Mouse (Mus musculus): ENCODE data around the gene Nup54. TPM values are rescaled to one million over a fixed set of nuclear protein-coding genes. Genes with fewer than 3 reads are reported as not detected.

Gene Nup54
- polyA plus RNA-seq, 1 experiment from 2014 or later, result 54.1 TPM

DNA sequence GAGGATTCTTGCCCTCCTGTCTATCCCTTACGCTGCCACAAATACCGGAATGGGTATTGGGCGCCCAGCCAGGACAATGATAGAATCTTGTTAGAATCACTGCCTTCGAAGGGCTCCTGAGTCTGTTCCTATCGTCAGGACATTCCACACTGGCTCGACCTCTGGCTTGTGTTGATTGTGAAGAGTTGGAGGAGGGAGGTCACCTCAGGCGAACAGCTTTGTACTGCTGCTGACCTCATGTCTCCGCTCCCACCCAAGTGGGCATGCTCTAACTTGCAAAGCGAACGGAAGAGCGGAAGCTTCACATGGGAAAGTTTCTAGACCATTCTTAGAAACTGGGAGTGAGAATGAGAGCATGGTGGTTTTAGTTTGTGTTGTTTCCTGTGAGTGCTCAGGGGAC lies 47.6 kb downstream of the Nup54 start:
- Histone ChIP-seq H3K27ac (peak overlapping the region; percentile 45; the same call in 1 of the 2 replicates), H3K36me3 (no peaks in the 10 kb centered on the region), H3K4me3 (replicated peaks) (no peak overlapping the region), H3K27me3 (peaks cover 31% of the 10 kb centered on the region), H3K9ac (no peak overlapping the region), H3K4me1 (peaks cover 12% of the 10 kb centered on the region), H3K4me2 (no peak overlapping the region), H3K9me3 (replicated peaks) (no peaks in the 10 kb centered on the region)
- 59% methylated on average over 11 of the region's 11 CpGs for WGBS
- ATAC-seq (replicated peaks; ENCODE audit: low FRiP score), result no peak

DNA sequence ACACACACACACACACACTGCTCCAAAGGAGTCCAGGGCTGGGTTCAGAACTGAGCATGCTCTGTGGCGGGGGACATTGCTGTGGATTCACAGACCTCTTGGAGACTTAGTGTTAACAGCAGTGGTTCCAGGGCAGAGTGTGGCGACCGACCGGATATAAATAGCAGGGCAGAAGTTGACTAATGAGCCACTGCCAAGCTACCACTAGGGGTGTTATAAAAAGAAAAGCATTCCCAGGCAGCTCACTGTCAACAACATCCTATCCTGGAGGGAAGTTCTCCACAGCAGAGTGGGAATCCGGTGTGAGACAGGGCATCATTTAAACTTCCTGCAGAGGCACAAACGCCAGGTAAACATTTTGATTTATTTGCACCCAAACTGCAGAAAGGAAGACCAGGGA lies 48.4 kb downstream of the Nup54 start:
- H3K27ac ChIP-seq, result peak overlapping the region; percentile 45; the same call in 1 of the 2 replicates
- no peak overlapping the region for H3K9ac ChIP-seq
- H3K27me3 ChIP-seq, result peaks cover 23% of the 10 kb centered on the region
- no peak overlapping the region for H3K4me3 ChIP-seq (replicated peaks)
- 30% methylated on average over 6 of the region's 6 CpGs for WGBS
- no peaks in the 10 kb centered on the region for H3K36me3 ChIP-seq
- ATAC-seq (replicated peaks; ENCODE audit: low FRiP score), result peak; percentile 45; the same call in 1 of the 2 replicates
- no peaks in the 10 kb centered on the region for H3K9me3 ChIP-seq (replicated peaks)
- peaks cover 9% of the 10 kb centered on the region; the same call in 1 of the 2 replicates for H3K4me1 ChIP-seq
- H3K4me2 ChIP-seq, result no peak overlapping the region

DNA sequence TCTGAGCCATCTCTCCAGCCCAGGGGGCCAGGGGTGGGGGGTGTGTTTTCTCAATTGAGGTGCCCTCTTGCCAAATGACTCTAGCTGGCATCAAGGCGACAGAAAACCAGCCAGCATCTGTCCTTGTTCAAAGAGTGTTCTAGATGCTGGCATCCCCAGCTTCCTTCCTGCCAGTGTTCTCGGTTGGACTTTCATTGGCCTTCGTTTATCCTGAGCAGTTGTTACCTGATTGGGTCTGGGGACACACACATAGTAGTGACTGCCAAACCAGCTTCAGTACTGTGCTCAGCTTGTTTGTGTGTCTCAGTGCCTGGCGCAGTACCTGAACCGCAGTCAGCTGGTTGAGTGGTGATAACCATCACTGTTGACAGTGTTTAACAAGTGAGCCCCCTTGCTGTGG lies 48.9 kb downstream of the Nup54 start:
- Histone ChIP-seq H3K4me1 (peaks cover 9% of the 10 kb centered on the region; the same call in 1 of the 2 replicates), H3K27ac (0 out of 2 replicates have a peak overlapping the region, but pooled peaks have one; percentile 45), H3K9me3 (replicated peaks) (no peaks in the 10 kb centered on the region), H3K4me3 (replicated peaks) (no peak overlapping the region), H3K27me3 (peaks cover 18% of the 10 kb centered on the region), H3K36me3 (no peaks in the 10 kb centered on the region), H3K9ac (no peak overlapping the region), H3K4me2 (no peak overlapping the region)
- 90% methylated on average over 5 of the region's 5 CpGs for WGBS
- no peak for ATAC-seq (replicated peaks; ENCODE audit: low FRiP score)

DNA sequence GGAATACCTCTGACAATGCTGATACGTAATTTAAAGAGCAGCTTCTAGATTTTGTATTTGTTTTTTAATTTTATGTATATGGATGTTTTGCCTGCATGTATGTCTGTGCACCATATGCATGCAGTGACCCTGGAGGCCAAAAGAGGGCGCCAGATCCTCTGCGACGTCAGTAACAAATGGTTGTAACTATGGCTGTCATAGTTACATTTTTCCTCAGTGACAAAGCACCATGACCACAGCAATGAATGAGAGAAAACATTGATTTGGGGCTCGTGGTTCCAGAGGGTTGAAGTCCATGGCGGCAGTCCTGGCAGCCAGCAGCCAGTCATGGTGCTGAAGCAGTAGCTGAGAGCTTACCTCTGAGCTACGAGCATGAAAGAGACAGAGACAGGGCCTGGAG lies 50.2 kb downstream of the Nup54 start:
- peaks cover 9% of the 10 kb centered on the region; the same call in 1 of the 2 replicates for H3K4me1 ChIP-seq
- H3K27ac ChIP-seq, result no peak overlapping the region
- 56% methylated on average over 7 of the region's 7 CpGs for WGBS
- H3K9ac ChIP-seq, result no peak overlapping the region
- H3K36me3 ChIP-seq, result no peaks in the 10 kb centered on the region
- H3K4me3 ChIP-seq (replicated peaks), result no peak overlapping the region
- H3K27me3 ChIP-seq, result peaks cover 6% of the 10 kb centered on the region
- no peak for ATAC-seq (replicated peaks; ENCODE audit: low FRiP score)
- H3K4me2 ChIP-seq, result no peak overlapping the region
- no peaks in the 10 kb centered on the region for H3K9me3 ChIP-seq (replicated peaks)

DNA sequence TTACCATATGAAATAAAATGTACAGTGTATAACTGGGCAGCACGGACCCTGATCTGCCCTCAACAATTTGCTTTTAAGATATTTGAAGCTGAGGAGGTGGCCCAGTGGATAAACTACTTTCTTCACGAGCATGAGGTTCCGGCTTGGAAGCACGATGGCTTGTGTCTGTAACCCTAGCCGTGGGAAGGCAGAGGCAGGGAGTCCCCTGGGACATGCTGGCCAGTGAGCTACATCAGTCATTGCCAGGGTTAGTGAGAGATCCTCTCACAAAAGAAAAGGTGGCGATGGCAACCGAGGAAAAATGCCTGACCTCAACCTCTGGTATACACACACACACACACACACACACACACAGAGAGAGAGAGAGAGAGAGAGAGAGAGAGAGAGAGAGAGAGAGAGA lies 51.3 kb downstream of the Nup54 start:
- H3K27ac ChIP-seq, result no peak overlapping the region
- WGBS, result 25% methylated on average over 7 of the region's 7 CpGs
- H3K4me2 ChIP-seq, result no peak overlapping the region
- no peak overlapping the region for H3K9ac ChIP-seq
- H3K4me3 ChIP-seq (replicated peaks), result no peak overlapping the region
- 0 out of 2 replicates have a peak, but pooled peaks cover 1% of the 10 kb centered on the region for H3K27me3 ChIP-seq
- no peaks in the 10 kb centered on the region for H3K9me3 ChIP-seq (replicated peaks)
- ATAC-seq (replicated peaks; ENCODE audit: low FRiP score), result no peak
- no peaks in the 10 kb centered on the region for H3K36me3 ChIP-seq
- peaks cover 9% of the 10 kb centered on the region; the same call in 1 of the 2 replicates for H3K4me1 ChIP-seq

DNA sequence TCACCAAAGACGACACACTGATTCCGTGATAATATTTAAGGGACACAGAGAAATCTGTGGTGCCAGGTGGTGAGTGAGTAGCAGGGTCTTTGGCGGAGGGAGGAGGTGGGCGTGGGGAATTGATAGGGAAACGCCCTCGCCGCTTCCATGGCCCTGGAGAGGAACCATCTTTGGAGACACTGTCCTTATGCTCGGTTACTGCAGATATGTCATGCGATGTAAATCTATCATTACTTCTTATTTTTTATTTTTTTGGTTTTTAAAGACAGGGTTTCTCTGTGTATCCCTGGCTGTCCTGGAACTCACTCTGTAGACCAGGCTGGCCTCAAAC lies 52.7 kb downstream of the Nup54 start:
- Histone ChIP-seq H3K4me1 (peaks cover 6% of the 10 kb centered on the region; the same call in 1 of the 2 replicates), H3K36me3 (no peaks in the 10 kb centered on the region), H3K9me3 (replicated peaks) (no peaks in the 10 kb centered on the region), H3K9ac (no peak overlapping the region), H3K4me2 (no peak overlapping the region), H3K27ac (no peak overlapping the region), H3K4me3 (replicated peaks) (no peak overlapping the region), H3K27me3 (no peaks in the 10 kb centered on the region)
- WGBS, result 61% methylated on average over 9 of the region's 9 CpGs
- 0 out of 2 replicates have a peak, but pooled peaks have one; percentile 48 for ATAC-seq (replicated peaks; ENCODE audit: low FRiP score)

DNA sequence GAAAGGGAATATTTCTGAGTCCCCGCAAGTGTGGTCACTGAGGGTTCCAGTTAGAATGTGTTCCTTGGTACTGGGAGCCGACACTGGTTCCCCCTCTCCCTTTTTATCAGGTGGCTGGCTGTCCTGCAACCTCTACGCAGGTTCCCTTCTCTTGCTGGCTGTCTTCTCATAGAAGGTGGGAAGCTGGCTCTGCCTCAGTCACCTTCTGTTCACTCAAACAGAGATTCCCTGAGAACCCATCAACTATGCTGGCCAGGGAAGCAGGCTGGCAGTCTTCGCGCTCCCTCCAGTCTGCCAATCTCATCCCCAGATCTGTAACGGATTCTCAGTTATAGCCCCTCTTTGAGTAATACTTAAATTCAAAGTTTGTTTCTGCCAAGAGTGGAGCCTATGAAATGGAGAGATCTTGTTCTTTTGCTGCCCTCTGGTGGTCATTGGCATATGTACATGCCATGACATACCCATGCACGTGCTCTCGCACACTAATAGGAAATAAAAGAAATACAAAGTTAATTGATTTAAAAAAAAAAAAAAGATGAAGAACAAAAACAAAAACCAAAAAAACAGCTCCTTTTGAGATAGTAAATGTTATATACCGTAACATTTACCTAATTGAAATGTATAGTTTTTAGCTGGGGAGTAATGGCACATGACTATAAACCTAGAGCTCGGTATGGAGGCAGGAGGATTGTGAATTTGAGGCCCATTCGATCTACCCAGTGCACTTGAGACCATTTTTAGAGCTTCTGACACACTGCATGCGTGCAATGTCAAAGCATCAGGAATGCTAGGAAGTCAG lies 53.3 kb downstream of the Nup54 start:
- ATAC-seq (replicated peaks; ENCODE audit: low FRiP score), result peak; percentile 58; the same call in 1 of the 2 replicates

DNA sequence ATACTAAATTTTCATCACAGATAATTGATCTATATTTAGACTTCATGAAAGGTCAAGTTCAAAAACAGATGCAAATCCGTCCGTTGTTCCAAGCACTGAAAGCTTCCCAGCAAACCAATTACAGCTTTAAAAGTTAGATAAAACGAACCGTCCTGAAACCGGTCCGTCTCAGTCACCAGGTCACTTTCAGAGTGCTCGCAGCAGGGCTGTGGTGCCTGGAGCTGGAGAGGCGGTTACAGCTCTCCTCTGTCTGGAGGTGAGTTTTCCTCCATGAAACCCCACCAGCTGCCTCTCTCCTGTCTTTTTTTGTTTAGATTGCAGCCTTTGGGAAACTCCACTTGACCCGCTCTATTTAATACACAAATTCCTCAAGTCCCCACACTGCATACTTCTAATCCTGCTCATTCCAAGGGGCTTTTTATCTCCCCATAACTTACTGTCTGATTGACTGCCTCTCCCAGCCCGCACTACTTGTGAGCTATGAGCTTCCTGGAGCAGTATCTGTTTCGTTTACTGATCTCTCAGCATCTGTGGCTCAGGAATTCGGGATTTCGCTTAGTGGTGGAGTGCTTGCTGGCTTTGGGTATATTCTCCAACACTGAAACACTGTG lies 58.1 kb downstream of the Nup54 start:
- no peaks in the 10 kb centered on the region for H3K9me3 ChIP-seq (replicated peaks)
- H3K4me3 ChIP-seq (replicated peaks), result no peak overlapping the region
- H3K4me1 ChIP-seq, result peaks cover 19% of the 10 kb centered on the region
- H3K27me3 ChIP-seq, result no peaks in the 10 kb centered on the region
- 0 out of 2 replicates have a peak overlapping the region, but pooled peaks have one; percentile 10 for H3K4me2 ChIP-seq
- 0 out of 2 replicates have a peak overlapping the region, but pooled peaks have one; percentile 14 for H3K27ac ChIP-seq
- ATAC-seq (replicated peaks; ENCODE audit: low FRiP score), result no peak
- H3K36me3 ChIP-seq, result no peaks in the 10 kb centered on the region
- no peak overlapping the region for H3K9ac ChIP-seq
- WGBS, result 32% methylated on average over 13 of the region's 13 CpGs

More for the DNA sequence above, 53.3 kb downstream of the Nup54 start:
- Histone ChIP-seq H3K9ac (no peak overlapping the region), H3K36me3 (no peaks in the 10 kb centered on the region), H3K4me3 (replicated peaks) (no peak overlapping the region), H3K4me1 (peaks cover 8% of the 10 kb centered on the region), H3K27ac (no peak overlapping the region), H3K27me3 (no peaks in the 10 kb centered on the region), H3K9me3 (replicated peaks) (no peaks in the 10 kb centered on the region), H3K4me2 (no peak overlapping the region)
- 36% methylated on average over 12 of the region's 12 CpGs for WGBS

DNA sequence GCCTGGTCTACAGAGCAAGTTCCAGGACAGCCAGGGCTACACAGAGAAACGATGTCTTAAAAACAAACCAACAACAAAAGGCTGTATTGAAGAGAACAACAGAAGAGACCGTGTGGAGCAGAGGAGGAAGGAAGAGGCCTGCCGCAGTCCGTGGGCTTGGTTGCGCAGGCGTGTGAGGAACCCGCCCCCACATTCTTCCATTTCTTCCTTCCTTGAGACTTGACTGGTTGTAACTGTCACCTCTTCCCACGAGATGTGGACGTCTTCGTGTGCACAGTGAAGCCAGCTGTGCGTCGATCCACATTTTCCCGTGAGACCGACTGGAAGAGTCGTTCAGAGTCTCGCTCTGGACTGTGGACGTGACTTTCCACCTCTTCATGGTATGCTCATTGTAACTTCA lies 59.7 kb downstream of the Nup54 start:
- H3K4me2 ChIP-seq, result peak overlapping the region; percentile 15; the same call in 1 of the 2 replicates

DNA sequence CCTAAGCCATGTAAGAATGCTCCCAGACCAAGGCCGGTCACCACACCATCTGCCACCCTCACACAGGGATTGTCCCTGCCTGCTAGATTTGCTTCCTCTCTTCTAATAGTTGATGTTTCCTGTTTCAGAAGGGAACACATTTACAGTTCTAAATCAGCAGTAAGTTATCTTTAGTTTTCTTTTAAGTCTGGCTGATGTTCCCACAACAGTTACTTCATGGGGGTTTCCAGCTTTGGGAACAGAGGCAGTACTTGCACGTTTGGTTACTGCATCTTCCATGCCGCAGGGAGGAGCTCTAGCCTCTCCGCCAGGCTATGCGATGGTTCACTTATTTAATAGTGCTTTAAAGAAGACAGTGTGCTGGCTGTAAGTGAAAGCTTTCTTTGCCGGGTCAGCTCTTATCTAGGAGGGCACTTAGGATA lies 60.3 kb downstream of the Nup54 start:
- no peak overlapping the region for H3K4me2 ChIP-seq
- no peaks in the 10 kb centered on the region for H3K27me3 ChIP-seq
- peak overlapping the region; percentile 82 for H3K27ac ChIP-seq
- peaks cover 24% of the 10 kb centered on the region for H3K4me1 ChIP-seq
- 32% methylated on average over 6 of the region's 6 CpGs for WGBS
- H3K4me3 ChIP-seq (replicated peaks), result no peak overlapping the region
- no peak overlapping the region for H3K9ac ChIP-seq
- H3K9me3 ChIP-seq (replicated peaks), result no peaks in the 10 kb centered on the region
- H3K36me3 ChIP-seq, result no peaks in the 10 kb centered on the region
- ATAC-seq (replicated peaks; ENCODE audit: low FRiP score), result no peak; the same call in 1 of the 2 replicates

More for the DNA sequence above, 59.7 kb downstream of the Nup54 start:
- Histone ChIP-seq H3K27me3 (no peaks in the 10 kb centered on the region), H3K4me3 (replicated peaks) (no peak overlapping the region), H3K9me3 (replicated peaks) (no peaks in the 10 kb centered on the region), H3K36me3 (no peaks in the 10 kb centered on the region), H3K9ac (no peak overlapping the region), H3K4me1 (peaks cover 24% of the 10 kb centered on the region), H3K27ac (peak overlapping the region; percentile 82)
- WGBS, result 65% methylated on average over 17 of the region's 17 CpGs
- no peak for ATAC-seq (replicated peaks; ENCODE audit: low FRiP score)

DNA sequence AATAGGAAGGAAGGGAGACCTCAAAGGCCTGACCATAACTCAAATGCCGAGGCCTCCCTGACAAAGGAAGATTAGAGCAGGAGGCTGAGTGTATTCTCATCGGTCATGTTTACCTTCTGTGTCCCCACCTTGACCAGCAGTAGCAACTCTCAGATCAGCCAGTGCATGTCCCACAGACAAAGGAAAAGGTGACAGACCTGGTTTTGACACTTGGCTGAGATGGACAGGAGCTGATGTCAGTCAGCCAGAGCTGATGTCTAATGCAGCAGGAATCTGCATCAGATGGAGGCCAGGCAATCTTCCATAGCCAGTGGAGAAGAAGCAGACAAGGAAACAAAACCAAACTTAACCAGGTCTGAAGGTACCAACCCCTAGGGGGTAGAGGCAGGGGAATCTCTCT lies 62.4 kb downstream of the Nup54 start:
- H3K9me3 ChIP-seq (replicated peaks), result no peaks in the 10 kb centered on the region
- no peak overlapping the region for H3K9ac ChIP-seq
- no peak overlapping the region for H3K27ac ChIP-seq
- no peak overlapping the region for H3K4me3 ChIP-seq (replicated peaks)
- 49% methylated on average over 2 of the region's 2 CpGs for WGBS
- no peak for ATAC-seq (replicated peaks; ENCODE audit: low FRiP score)
- no peaks in the 10 kb centered on the region for H3K36me3 ChIP-seq
- peaks cover 35% of the 10 kb centered on the region for H3K4me1 ChIP-seq
- no peak overlapping the region for H3K4me2 ChIP-seq
- H3K27me3 ChIP-seq, result no peaks in the 10 kb centered on the region

DNA sequence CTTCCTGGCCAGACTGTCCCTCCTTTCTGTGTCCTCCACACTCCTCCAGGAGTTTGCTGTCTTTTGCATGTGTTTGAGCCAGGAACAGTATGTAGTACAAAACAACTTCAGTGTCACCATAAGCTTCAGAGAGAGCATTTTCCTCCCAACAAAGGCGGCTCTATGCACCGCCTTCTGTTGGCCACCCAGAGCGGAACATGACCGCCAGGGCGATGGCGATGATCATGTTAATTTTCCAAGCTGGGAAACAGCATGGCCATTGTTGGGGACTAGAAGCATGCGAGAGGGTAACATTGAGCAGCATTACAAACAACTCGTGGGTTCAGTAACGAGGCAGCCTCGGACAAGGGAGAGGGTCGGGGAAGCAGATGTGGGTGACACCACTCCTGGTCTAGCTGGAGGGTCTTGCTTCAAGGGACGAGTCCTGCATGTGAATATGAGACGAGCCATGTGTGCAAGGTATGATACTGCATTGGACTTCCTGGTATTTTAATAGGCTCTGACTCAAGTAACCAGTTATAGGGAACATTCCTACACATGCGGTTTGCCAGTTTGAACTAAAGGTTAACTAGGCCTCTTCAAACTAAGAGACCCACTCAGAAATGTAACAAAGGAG lies 63.5 kb downstream of the Nup54 start:
- H3K9me3 ChIP-seq (replicated peaks), result no peaks in the 10 kb centered on the region

More for the DNA sequence above, 63.5 kb downstream of the Nup54 start:
- no peak for ATAC-seq (replicated peaks; ENCODE audit: low FRiP score)
- Histone ChIP-seq H3K27ac (no peak overlapping the region), H3K4me3 (replicated peaks) (no peak overlapping the region), H3K4me1 (peaks cover 29% of the 10 kb centered on the region), H3K36me3 (no peaks in the 10 kb centered on the region), H3K4me2 (no peak overlapping the region), H3K27me3 (no peaks in the 10 kb centered on the region), H3K9ac (no peak overlapping the region)
- WGBS, result 80% methylated on average over 14 of the region's 14 CpGs
